Mouse (Mus musculus) macrophage (primary cell): Measurements from ENCODE around the gene Abcg3. TPM values are rescaled to one million over a fixed set of nuclear protein-coding genes. Genes with fewer than 3 reads are reported as not detected.
A peak's percentile ranks its signal among the peaks of the same experiment; 100 is the strongest.
"Not testable (repeated sequence)": the region's sequence is repeated elsewhere in the genome, so short reads cannot be mapped to it uniquely, and the experiment has no call there.

ENCODE experiments used
- H3K27ac ChIP-seq: fragments of 350-480 bp; formaldehyde crosslinking; 2 replicates; pipeline ENCODE4 v1.9.0; 2021
- H3K36me3 ChIP-seq: fragments of 350-480 bp; formaldehyde crosslinking; 2 replicates; pipeline ENCODE4 v1.9.0; 2021; ENCODE audit errors: inconsistent target
- H3K4me3 ChIP-seq: fragments of 350-480 bp; formaldehyde crosslinking; 2 replicates; pipeline ENCODE4 v1.9.0; 2021; ENCODE audit errors: inconsistent target
- H3K79me2 ChIP-seq: fragments of 350-480 bp; formaldehyde crosslinking; 2 replicates; pipeline ENCODE4 v1.9.0; 2021; ENCODE audit errors: inconsistent target
- WGBS: methylation state at CpG from one replicate; pipeline ENCODE4 v1.1.7; 2026; ENCODE audit warnings: inconsistent platforms; ENCODE audit not compliant: missing documents; 5-methylcytosine and 5-hydroxymethylcytosine counted together
- polyA plus RNA-seq: library from polyadenylated mRNA; stranded (reverse); fragments of 250-400 nt; gene quantifications from 3 replicates; pipeline ENCODE4 v1.2.4, GENCODE M21; 2018; ENCODE audit warnings: inconsistent platforms
- total RNA-seq, 78 experiments: library from RNA; depleted of rRNA; stranded (reverse); fragments of 250-400 nt; gene quantifications; 1 replicate in 9 of 78; 2 replicates in 24 of 78; 3 replicates in 43 of 78; 4 replicates in 2 of 78; pipeline ENCODE4 v1.2.4; 2018; ENCODE audit warnings: inconsistent platforms in 56 of 78

The Abcg3 gene
- total RNA-seq (2018; cell fraction: chromatin; rRNA removed): 10 to 100 TPM in 20 of 26 experiments, 1 to 10 TPM in 6; 2.8 to 49.5 (median 28.5) TPM
- 10 to 100 TPM; 11.7 to 35.2 (median 20.3) TPM for total RNA-seq (2018; cell fraction: cytosol; rRNA removed)
- total RNA-seq (2018; cell fraction: nucleus; rRNA removed): 10 to 100 TPM in 23 of 26 experiments, 1 to 10 TPM in 3; 3.7 to 68.5 (median 23.6) TPM
- polyA plus RNA-seq: 22.4 to 45.7 TPM (median 23.8 TPM) in 3 replicates

DNA sequence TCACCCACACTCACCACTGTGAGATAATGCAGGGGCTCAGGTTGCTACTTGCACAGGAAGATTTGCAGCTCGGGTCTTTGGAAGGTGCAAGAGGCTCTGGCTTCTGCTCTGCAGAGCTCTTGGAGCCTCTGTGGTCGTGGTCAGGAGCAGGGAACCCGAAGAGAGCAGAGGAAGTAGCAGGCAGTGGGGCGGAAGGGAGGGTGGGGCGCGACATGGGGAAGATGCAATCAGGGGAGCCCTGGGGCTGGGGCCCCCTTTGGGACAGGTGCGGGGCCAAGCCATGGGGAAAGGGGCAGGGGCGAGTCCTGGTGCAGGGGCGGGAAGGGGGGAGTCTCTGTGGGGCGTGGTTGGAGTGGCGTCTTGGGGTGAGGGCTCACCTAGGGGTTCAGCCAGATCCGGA lies at the start of gene Abcg3:
Gene Abcg3 (minus strand): TSS at position 184 of the 400 bp plus-strand sequence.
- Histone ChIP-seq H3K27ac (peak within 1 kb of the TSS; percentile 66), H3K4me3 (peak within 1 kb of the TSS; percentile 41), H3K79me2 (no peaks in the 10 kb centered on the region; the same call in 1 of the 2 replicates), H3K36me3 (no peaks in the 10 kb centered on the region)
- WGBS: 6% methylated on average over 12 of the region's 12 CpGs

DNA sequence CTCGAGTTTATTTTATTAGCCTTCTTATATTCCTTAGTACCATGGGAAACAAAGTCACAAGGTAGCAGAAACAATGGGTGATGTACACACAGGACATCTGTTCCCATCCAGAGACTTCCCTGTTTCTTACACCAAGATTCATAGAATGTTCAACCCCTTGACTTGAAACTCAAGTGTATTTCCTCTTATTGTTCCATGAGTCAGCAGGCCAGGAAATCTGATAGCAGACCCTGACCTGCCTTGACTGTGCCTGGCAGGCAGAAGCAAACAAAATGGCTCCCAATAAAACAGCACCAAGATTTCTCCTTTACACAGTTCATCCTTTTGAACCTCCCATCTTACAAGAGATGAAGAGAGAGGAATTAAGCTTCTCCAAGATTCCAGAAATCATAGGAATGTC lies 30.0 kb upstream of the Abcg3 start:
- 47% methylated on average over 1 of the region's 1 CpGs for WGBS

DNA sequence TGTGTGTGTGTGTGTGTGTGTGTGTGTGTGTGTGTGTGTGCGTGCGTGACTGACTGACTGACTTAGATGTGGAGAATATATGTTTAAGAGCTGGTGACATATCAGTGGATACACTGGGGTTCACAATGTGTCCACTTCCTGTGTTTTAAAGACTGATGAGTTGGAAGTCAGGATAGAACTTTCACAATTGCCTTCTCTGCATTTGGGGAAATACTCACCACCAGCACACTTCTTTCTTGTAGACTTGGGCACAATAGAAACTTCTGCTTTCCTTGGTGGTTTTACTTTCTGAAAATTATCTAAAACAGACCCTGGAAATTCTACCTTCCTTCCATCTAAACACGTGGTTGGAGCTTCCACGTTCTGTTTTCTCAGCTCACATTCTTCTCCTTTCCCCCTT lies 29.1 kb upstream of the Abcg3 start:
- 47% methylated on average over 4 of the region's 4 CpGs for WGBS
- no peak overlapping the region for H3K4me3 ChIP-seq
- no peak overlapping the region for H3K27ac ChIP-seq
- no peaks in the 10 kb centered on the region for H3K79me2 ChIP-seq
- H3K36me3 ChIP-seq: peaks cover 30% of the 10 kb centered on the region

More for the DNA sequence above, 30.0 kb upstream of the Abcg3 start:
- H3K79me2 ChIP-seq: no peaks in the 10 kb centered on the region
- no peak overlapping the region for H3K27ac ChIP-seq
- no peak overlapping the region for H3K4me3 ChIP-seq
- H3K36me3 ChIP-seq: peaks cover 40% of the 10 kb centered on the region

DNA sequence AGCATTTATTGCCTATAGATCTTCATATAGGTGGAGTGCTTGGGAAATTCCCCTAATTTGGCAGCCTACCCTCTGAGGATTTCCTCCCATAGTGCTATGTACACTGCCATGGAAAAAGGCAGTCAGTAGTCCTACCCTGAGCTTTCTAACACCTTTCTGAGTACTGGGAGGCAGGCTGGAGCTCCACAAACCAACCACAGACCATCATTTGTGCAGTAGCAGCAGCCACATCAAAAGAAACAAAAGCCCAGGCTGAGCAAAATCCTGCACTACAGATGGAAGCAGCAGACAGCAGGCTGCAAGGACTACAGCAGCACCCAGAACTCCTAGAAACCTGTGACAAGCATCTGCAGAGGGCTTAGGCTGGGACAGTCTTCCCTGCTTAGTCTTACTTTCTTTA lies 27.9 kb upstream of the Abcg3 start:
- H3K79me2 ChIP-seq: no peaks in the 10 kb centered on the region
- H3K4me3 ChIP-seq: no peak overlapping the region
- no peak overlapping the region for H3K27ac ChIP-seq
- peaks cover 18% of the 10 kb centered on the region for H3K36me3 ChIP-seq

GRCm38 (mm10) chr5:104989411-104989810 lies 6.9 kb upstream of the Abcg3 start:
- 93% methylated on average over 2 of the region's 2 CpGs for WGBS
- Histone ChIP-seq H3K4me3 (no peak overlapping the region), H3K79me2 (no peaks in the 10 kb centered on the region), H3K36me3 (no peaks in the 10 kb centered on the region), H3K27ac (no peak overlapping the region)

DNA sequence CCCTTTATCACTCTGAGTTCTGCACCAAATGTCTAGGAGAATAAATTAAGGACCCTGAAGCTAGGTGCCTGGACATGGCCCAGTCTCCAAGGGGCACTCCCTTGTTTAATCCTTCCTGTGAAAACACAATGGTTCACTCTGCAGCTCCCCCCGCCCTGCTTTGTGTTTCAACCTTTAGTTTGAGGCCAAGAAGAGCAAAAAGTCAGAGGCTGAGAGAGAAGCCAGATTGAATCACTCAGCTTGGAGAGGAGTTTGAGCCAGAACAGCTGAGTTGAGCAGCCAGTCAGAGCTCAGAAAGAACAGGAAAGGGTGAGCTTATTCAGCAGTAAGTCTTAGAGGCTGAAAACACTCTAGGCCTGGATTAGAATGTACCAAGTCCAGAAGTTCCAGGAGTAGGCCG lies 5.5 kb upstream of the Abcg3 start:
- WGBS: 96% methylated on average over 2 of the region's 2 CpGs
- Histone ChIP-seq H3K27ac (no peak overlapping the region), H3K79me2 (no peaks in the 10 kb centered on the region), H3K36me3 (no peaks in the 10 kb centered on the region), H3K4me3 (no peak overlapping the region)

DNA sequence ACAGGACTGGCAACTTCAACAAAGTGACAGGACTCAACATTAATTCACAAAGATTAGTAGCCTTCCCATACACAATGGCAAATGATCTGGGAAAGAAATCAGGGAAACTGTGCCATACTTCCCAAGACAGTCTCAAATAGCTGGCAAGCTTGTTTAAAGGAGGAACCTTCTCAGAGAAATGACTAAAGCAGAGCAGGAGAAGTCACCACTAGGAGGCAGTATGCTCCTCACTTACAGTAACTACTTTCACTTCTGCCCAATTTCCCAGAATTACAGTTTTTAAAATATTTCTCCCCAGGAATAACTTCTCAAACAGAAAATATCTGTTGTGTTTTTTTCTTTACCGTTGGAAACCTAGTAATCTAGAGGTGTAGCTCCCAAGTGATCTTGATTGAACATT lies 4.2 kb upstream of the Abcg3 start:
- Histone ChIP-seq H3K79me2 (no peaks in the 10 kb centered on the region), H3K4me3 (no peak overlapping the region), H3K36me3 (no peaks in the 10 kb centered on the region), H3K27ac (no peak overlapping the region)
- WGBS: 11% methylated on average over 1 of the region's 1 CpGs

DNA sequence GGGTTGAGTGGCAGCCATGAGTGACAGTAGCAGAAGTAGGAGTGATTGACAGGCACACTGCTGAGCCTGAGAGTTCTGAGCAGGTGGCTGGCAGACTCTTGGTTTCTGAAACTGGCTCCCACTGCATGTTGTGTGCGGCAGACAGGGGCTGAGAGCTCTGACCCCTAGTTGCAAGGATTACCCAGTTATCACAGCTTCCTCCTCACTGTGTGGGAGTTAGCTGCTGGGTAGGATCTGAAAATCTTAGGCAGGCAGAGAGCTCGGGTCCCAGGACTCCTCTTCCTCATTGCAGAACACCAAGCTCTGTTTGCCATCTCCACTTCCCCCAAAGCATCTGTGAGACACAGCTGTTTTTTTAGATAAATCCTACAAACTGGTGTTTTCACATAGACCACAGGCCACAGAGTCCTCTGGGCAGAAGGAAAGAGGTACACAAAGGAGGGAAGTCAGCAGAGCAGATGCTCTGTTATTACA lies 3.4 kb downstream of the Abcg3 start:
- WGBS: 27% methylated on average over 2 of the region's 2 CpGs
- H3K4me3 ChIP-seq: no peak overlapping the region
- H3K36me3 ChIP-seq: no peaks in the 10 kb centered on the region
- no peaks in the 10 kb centered on the region; the same call in 1 of the 2 replicates for H3K79me2 ChIP-seq
- no peak overlapping the region; the same call in 1 of the 2 replicates for H3K27ac ChIP-seq

DNA sequence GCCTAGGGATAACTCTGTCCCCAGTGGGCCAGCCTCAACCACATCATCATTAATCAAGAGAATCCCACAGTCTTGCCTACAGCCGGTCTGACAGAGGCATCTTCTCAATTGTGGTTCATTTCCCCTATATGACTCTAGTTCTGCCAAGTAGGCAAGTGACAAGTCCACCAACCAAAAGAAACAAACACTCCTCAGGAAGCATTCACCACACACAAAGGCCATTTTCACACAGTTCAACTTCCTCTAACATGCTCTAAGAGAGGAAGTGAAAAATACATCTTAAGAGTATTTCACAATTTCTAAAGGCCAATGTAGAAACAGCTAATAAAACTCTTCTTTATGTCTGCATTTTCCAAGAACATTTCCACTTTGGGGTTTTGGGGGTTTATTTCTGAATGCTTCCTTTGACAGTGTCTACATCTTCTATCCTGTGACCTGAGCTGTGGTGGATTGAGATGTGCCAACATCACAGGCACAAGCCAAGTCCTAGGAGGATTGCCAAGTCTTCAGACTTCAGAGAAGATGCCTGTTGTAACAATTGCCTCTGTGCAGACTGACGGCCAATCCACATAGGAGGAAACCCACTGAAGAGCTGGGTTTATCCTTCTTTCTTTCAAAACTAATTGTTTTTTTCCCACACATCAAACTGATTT lies 24.3 kb downstream of the Abcg3 start:
- Histone ChIP-seq H3K4me3 (no peak overlapping the region), H3K79me2 (no peaks in the 10 kb centered on the region), H3K36me3 (no peaks in the 10 kb centered on the region), H3K27ac (peak overlapping the region; percentile 66)
- 0% methylated on average over 2 of the region's 2 CpGs for WGBS

GRCm38 (mm10) chr5:104955208-104955607 lies 27.3 kb downstream of the Abcg3 start:
- Histone ChIP-seq H3K79me2 (no peaks in the 10 kb centered on the region), H3K27ac (no peak overlapping the region), H3K36me3 (no peaks in the 10 kb centered on the region), H3K4me3 (no peak overlapping the region)
- WGBS: 100% methylated on average over 3 of the region's 3 CpGs

GRCm38 (mm10) chr5:104946951-104947350 lies 35.6 kb downstream of the Abcg3 start:
- H3K36me3 ChIP-seq: no peaks in the 10 kb centered on the region
- WGBS: 83% methylated on average over 1 of the region's 1 CpGs
- H3K79me2 ChIP-seq: no peaks in the 10 kb centered on the region
- no peak overlapping the region for H3K4me3 ChIP-seq
- H3K27ac ChIP-seq: no peak overlapping the region

- Histone ChIP-seq H3K4me3 (no peak overlapping the region), H3K27ac (no peak overlapping the region), H3K79me2 (no peaks in the 10 kb centered on the region), H3K36me3 (no peaks in the 10 kb centered on the region)
- WGBS: 98% methylated on average over 5 of the region's 7 CpGs
These were observed 48.4 kb downstream of the Abcg3 start for GRCm38 (mm10) chr5:104934148-104934547.

DNA sequence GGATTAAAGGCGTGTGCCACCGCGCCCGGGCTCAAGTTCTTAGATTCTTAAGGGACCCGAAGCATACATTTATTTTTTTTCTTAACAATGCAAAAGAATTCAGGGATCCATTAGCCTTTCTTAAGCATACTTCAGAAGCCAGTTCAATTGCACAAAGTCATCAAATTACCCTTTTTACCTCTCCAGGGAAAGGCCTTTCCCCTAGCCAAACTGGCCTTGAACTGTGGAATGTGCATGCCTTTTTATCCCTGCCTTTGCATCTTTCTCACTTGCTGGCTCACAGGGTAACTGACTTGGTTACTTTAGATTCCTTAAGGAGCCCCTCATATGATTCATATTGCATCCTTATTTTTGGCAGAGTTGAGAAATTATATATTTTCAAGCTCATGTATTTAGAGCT lies 76.0 kb downstream of the Abcg3 start:
- not testable (repeated sequence) for H3K4me3 ChIP-seq, H3K27ac ChIP-seq, H3K36me3 ChIP-seq, H3K79me2 ChIP-seq
- 96% methylated on average over 5 of the region's 5 CpGs for WGBS
